24 mouse cellular contexts compared by ENCODE assay signal in genomic region chr6:118187285-118187641, GRCm38 (mm10). TPM values are rescaled to one million over a fixed set of nuclear protein-coding genes. Genes with fewer than 3 reads are reported as not detected.
DNase-seq lines count a peak whose midpoint lies in the region; ATAC-seq and TF ChIP-seq lines count a peak whose summit lies in the region.
"Had no signal": no experiment of that assay in that cellular context is flagged by ENCODE, and none has a peak within 500 bp of the region (broad histone marks: within the 10 kb centered on the region; RNA-seq: fewer than 3 reads in every experiment).

No protein-coding gene starts in this region.

- H3K27ac ChIP-seq in intestine, embryonic 15.5 days: 0 out of 2 replicates have a peak overlapping the region, but pooled peaks have one; percentile 15
- no peak overlapping the region for H3K27ac ChIP-seq in intestine, embryonic 16.5 days (ENCODE audit: low read length)
- H3K27ac ChIP-seq in neural tube, embryonic 11.5 days (ENCODE audit: low read depth, low read length): no peak overlapping the region
- no peak overlapping the region for H3K27ac ChIP-seq in neural tube, embryonic 15.5 days (replicated peaks)
- no peak overlapping the region for H3K27ac ChIP-seq in cerebellum, adult 2 months (ENCODE audit: insufficient read depth, low read length)
- H3K27ac ChIP-seq in liver, postnatal 0 days (ENCODE audit: low read depth): no peak overlapping the region
- H3K27ac ChIP-seq: embryonic facial prominence, embryonic 13.5 days; forebrain, embryonic 12.5 days; heart, adult 2 months; heart, embryonic 15.5 days; hindbrain, embryonic 13.5 days; hindbrain, postnatal 0 days had no signal

- H3K9me3 ChIP-seq in intestine, embryonic 15.5 days: no peaks in the 10 kb centered on the region
- no peaks in the 10 kb centered on the region for H3K9me3 ChIP-seq in intestine, embryonic 16.5 days (ENCODE audit: control insufficient read depth, low read length)
- H3K9me3 ChIP-seq in neural tube, embryonic 11.5 days (ENCODE audit: control insufficient read depth, low read length): no peaks in the 10 kb centered on the region
- no peaks in the 10 kb centered on the region for H3K9me3 ChIP-seq in neural tube, embryonic 15.5 days (replicated peaks)
- H3K9me3 ChIP-seq in liver, postnatal 0 days (ENCODE audit: low read length): no peaks in the 10 kb centered on the region
- H3K9me3 ChIP-seq: embryonic facial prominence, embryonic 13.5 days; forebrain, embryonic 12.5 days; G1E; heart, embryonic 15.5 days; hindbrain, embryonic 13.5 days had no signal

- 61% methylated on average over 3 of the region's 3 CpGs for WGBS in intestine, embryonic 15.5 days
- 57% methylated on average over 3 of the region's 3 CpGs for WGBS in intestine, embryonic 16.5 days
- 42% methylated on average over 3 of the region's 3 CpGs for WGBS in neural tube, embryonic 11.5 days
- 28% methylated on average over 3 of the region's 3 CpGs for WGBS in neural tube, embryonic 15.5 days
- WGBS in cerebellum, adult 2 months: 63% methylated on average over 3 of the region's 3 CpGs
- WGBS in liver, postnatal 0 days (ENCODE audit: insufficient replicate concordance): 80% methylated on average over 3 of the region's 3 CpGs

- no peak for ATAC-seq in intestine, embryonic 15.5 days
- no peak for ATAC-seq in intestine, embryonic 16.5 days
- ATAC-seq in neural tube, embryonic 11.5 days (ENCODE audit: insufficient read depth, low FRiP score, low TSS enrichment): peak; percentile 51; the same call in 1 of the 2 replicates
- no peak for ATAC-seq in neural tube, embryonic 15.5 days (ENCODE audit: low FRiP score)
- no peak for ATAC-seq in liver, postnatal 0 days
- ATAC-seq: CD4-positive, CD25-positive, alpha-beta regulatory T cell, adult 4 months had no signal

- peaks cover 3% of the 10 kb centered on the region; the same call in 1 of the 2 replicates for H3K4me1 ChIP-seq in intestine, embryonic 15.5 days (replicated peaks)
- H3K4me1 ChIP-seq in intestine, embryonic 16.5 days (ENCODE audit: control insufficient read depth, insufficient read depth, low read length): peaks cover 15% of the 10 kb centered on the region
- H3K4me1 ChIP-seq in neural tube, embryonic 11.5 days (ENCODE audit: control insufficient read depth, insufficient read depth, low read length): no peaks in the 10 kb centered on the region; the same call in 1 of the 2 replicates
- 0 out of 2 replicates have a peak, but pooled peaks cover 2% of the 10 kb centered on the region for H3K4me1 ChIP-seq in neural tube, embryonic 15.5 days
- H3K4me1 ChIP-seq in cerebellum, adult 2 months (ENCODE audit: control insufficient read depth, insufficient read depth, low read length): 0 out of 2 replicates have a peak, but pooled peaks cover 2% of the 10 kb centered on the region
- H3K4me1 ChIP-seq in liver, postnatal 0 days (ENCODE audit: insufficient read depth): no peaks in the 10 kb centered on the region; the same call in 1 of the 2 replicates
- H3K4me1 ChIP-seq: heart, embryonic 15.5 days had no signal

- no peak overlapping the region for H3K4me2 ChIP-seq in intestine, embryonic 15.5 days (replicated peaks)
- no peak overlapping the region for H3K4me2 ChIP-seq in intestine, embryonic 16.5 days (ENCODE audit: low read depth, low read length)
- H3K4me2 ChIP-seq in neural tube, embryonic 11.5 days (ENCODE audit: low read depth): no peak overlapping the region
- no peak overlapping the region for H3K4me2 ChIP-seq in neural tube, embryonic 15.5 days
- H3K4me2 ChIP-seq in liver, postnatal 0 days (ENCODE audit: low read depth, low read length): no peak overlapping the region
- H3K4me2 ChIP-seq: embryonic facial prominence, embryonic 13.5 days; forebrain, embryonic 12.5 days; heart, embryonic 11.5 days; heart, embryonic 15.5 days; hindbrain, embryonic 13.5 days had no signal

- H3K4me3 ChIP-seq in intestine, embryonic 15.5 days (replicated peaks): no peak overlapping the region
- H3K4me3 ChIP-seq in intestine, embryonic 16.5 days (ENCODE audit: low read length): no peak overlapping the region
- H3K4me3 ChIP-seq in neural tube, embryonic 11.5 days (ENCODE audit: low read depth, low read length): no peak overlapping the region
- H3K4me3 ChIP-seq in neural tube, embryonic 15.5 days (replicated peaks): no peak overlapping the region
- H3K4me3 ChIP-seq in cerebellum, adult 2 months (replicated peaks; ENCODE audit: insufficient read depth, low read depth, low read length): no peak overlapping the region
- no peak overlapping the region for H3K4me3 ChIP-seq in liver, postnatal 0 days (ENCODE audit: low read depth, low read length)
- H3K4me3 ChIP-seq: embryonic facial prominence, embryonic 13.5 days; forebrain, embryonic 12.5 days; heart, adult 2 months; heart, embryonic 15.5 days; hindbrain, embryonic 13.5 days had no signal

- TF ChIP-seq CTCF in cerebellum, adult 2 months (IDR thresholded peaks at IDR 0.05; ENCODE audit: borderline replicate concordance, insufficient read depth, low read depth, low read length): no peak
- TF ChIP-seq CTCF in liver, postnatal 0 days (IDR thresholded peaks at IDR 0.05; ENCODE audit: low read depth): no peak

- no peak overlapping the region for H3K9ac ChIP-seq in intestine, embryonic 15.5 days
- no peak overlapping the region for H3K9ac ChIP-seq in intestine, embryonic 16.5 days (ENCODE audit: low read depth, low read length)
- H3K9ac ChIP-seq in neural tube, embryonic 11.5 days (ENCODE audit: low read length): no peak overlapping the region
- no peak overlapping the region for H3K9ac ChIP-seq in neural tube, embryonic 15.5 days (replicated peaks)
- no peak overlapping the region for H3K9ac ChIP-seq in liver, postnatal 0 days (replicated peaks)
- H3K9ac ChIP-seq: embryonic facial prominence, embryonic 13.5 days; forebrain, embryonic 12.5 days; forebrain, postnatal 0 days; heart, embryonic 15.5 days had no signal

- no peak for TF ChIP-seq EP300 in liver, postnatal 0 days (IDR thresholded peaks at IDR 0.05; ENCODE audit: low read depth)

- no peaks in the 10 kb centered on the region for H3K36me3 ChIP-seq in intestine, embryonic 15.5 days
- H3K36me3 ChIP-seq in intestine, embryonic 16.5 days (ENCODE audit: control insufficient read depth, insufficient read depth, low read length): no peaks in the 10 kb centered on the region
- no peaks in the 10 kb centered on the region for H3K36me3 ChIP-seq in neural tube, embryonic 11.5 days (ENCODE audit: control insufficient read depth, insufficient read depth, low read length)
- H3K36me3 ChIP-seq in neural tube, embryonic 15.5 days: no peaks in the 10 kb centered on the region
- H3K36me3 ChIP-seq in liver, postnatal 0 days (replicated peaks; ENCODE audit: insufficient read depth, low read length): no peaks in the 10 kb centered on the region
- H3K36me3 ChIP-seq: embryonic facial prominence, embryonic 13.5 days; forebrain, embryonic 12.5 days; G1E; heart, embryonic 15.5 days; hindbrain, embryonic 13.5 days had no signal

- no peak for DNase-seq in neural tube, embryonic 11.5 days (ENCODE audit: low spot score)
- DNase-seq in embryo, embryonic 11 days: peak; percentile 17
- DNase-seq in cerebellum, adult 2 months: no peak
- DNase-seq in liver, postnatal 0 days: no peak
- DNase-seq: adrenal gland, adult 8-10 months; adrenal gland, postnatal 36 days; B cell, adult 2 months; cerebellum, adult 9-11 months; cerebellum, postnatal 36 days; forebrain, postnatal 0 days; gastrocnemius, postnatal 14 days; heart, adult 2 months; heart, postnatal 14 days had no signal

- no peak for TF ChIP-seq POLR2A in cerebellum, adult 2 months (IDR thresholded peaks at IDR 0.05; ENCODE audit: borderline replicate concordance, insufficient read depth, low read length)

- H3K27me3 ChIP-seq in intestine, embryonic 15.5 days (replicated peaks): no peaks in the 10 kb centered on the region
- H3K27me3 ChIP-seq in intestine, embryonic 16.5 days (replicated peaks; ENCODE audit: control insufficient read depth, insufficient read depth, low read length): no peaks in the 10 kb centered on the region
- H3K27me3 ChIP-seq in neural tube, embryonic 11.5 days (ENCODE audit: control insufficient read depth, insufficient read depth, low read length): no peaks in the 10 kb centered on the region
- H3K27me3 ChIP-seq in neural tube, embryonic 15.5 days (replicated peaks): peaks cover under 1% of the 10 kb centered on the region; the same call in 1 of the 2 replicates
- H3K27me3 ChIP-seq in cerebellum, adult 2 months (ENCODE audit: control insufficient read depth, insufficient read depth, low read length): no peaks in the 10 kb centered on the region
- 0 out of 2 replicates have a peak, but pooled peaks cover 3% of the 10 kb centered on the region for H3K27me3 ChIP-seq in liver, postnatal 0 days (ENCODE audit: insufficient read depth, low read length)

RNA-seq across cellular contexts. Expression of gene Ret, which starts 10.3 kb away (rescaled TPM):
- 14.7 and 16.7 TPM in 2 replicates for polyA plus RNA-seq in intestine, embryonic 15.5 days (2015; fragmentation: Nextera tagmentation; extraction: Ambion mirVana)
- 11.0 and 12.3 TPM in 2 replicates for polyA plus RNA-seq in intestine, embryonic 16.5 days (2015; fragmentation: Nextera tagmentation; extraction: Ambion mirVana)
- 9.0 and 12.0 TPM in 2 replicates for polyA plus RNA-seq in neural tube, embryonic 11.5 days (2014; fragmentation: Nextera tagmentation; extraction: Ambion mirVana)
- polyA plus RNA-seq in neural tube, embryonic 15.5 days (2015; fragmentation: Nextera tagmentation; extraction: Ambion mirVana): 30.1 and 31.6 TPM in 2 replicates
- polyA plus RNA-seq in cerebellum, adult 2 months (2012; rRNA removed): 28.7 and 30.1 TPM in 2 replicates
- 0.05 TPM in 1 of 2 replicates, not detected in the other for polyA plus RNA-seq in liver, postnatal 0 days (2015; fragmentation: Nextera tagmentation; extraction: Ambion mirVana)
- polyA plus RNA-seq: G1E had no signal

RNA-seq across cellular contexts. Expression of gene Csgalnact2, which starts 48.3 kb away (rescaled TPM):
- polyA plus RNA-seq in intestine, embryonic 15.5 days (2015; fragmentation: Nextera tagmentation; extraction: Ambion mirVana): 10.4 and 12.1 TPM in 2 replicates
- 8.6 and 9.3 TPM in 2 replicates for polyA plus RNA-seq in intestine, embryonic 16.5 days (2015; fragmentation: Nextera tagmentation; extraction: Ambion mirVana)
- 8.4 and 9.0 TPM in 2 replicates for polyA plus RNA-seq in neural tube, embryonic 11.5 days (2014; fragmentation: Nextera tagmentation; extraction: Ambion mirVana)
- 9.9 and 10.7 TPM in 2 replicates for polyA plus RNA-seq in neural tube, embryonic 15.5 days (2015; fragmentation: Nextera tagmentation; extraction: Ambion mirVana)
- polyA plus RNA-seq in cerebellum, adult 2 months (2012; rRNA removed): 10.2 and 10.8 TPM in 2 replicates
- polyA plus RNA-seq in liver, postnatal 0 days (2015; fragmentation: Nextera tagmentation; extraction: Ambion mirVana): 6.1 and 6.3 TPM in 2 replicates
